ENCODE assay signal across 9 mouse cellular contexts in genomic region chr11:111818124-111818523, GRCm38 (mm10).
DNase-seq lines count a peak whose midpoint lies in the region; ATAC-seq and TF ChIP-seq lines count a peak whose summit lies in the region.
"Had no signal": no experiment of that assay in that cellular context is flagged by ENCODE, and none has a peak within 500 bp of the region (broad histone marks: within the 10 kb centered on the region; RNA-seq: fewer than 3 reads in every experiment).

No protein-coding gene starts in this region.

- peak; percentile 78 for DNase-seq in MEL (ENCODE audit: low read depth, low spot score)
- peak; percentile 41 for DNase-seq in embryonic facial prominence, embryonic 14.5 days (ENCODE audit: low spot score)
- DNase-seq in left cerebral cortex, adult 9 months (ENCODE audit: low spot score in 2 of 2): peak; percentile 27 to 66
- peak; percentile 30 for DNase-seq in retina, postnatal 1 day
- no peak for DNase-seq in gastrocnemius, adult 18-20 months (ENCODE audit: low spot score)
- DNase-seq in liver, embryonic 11.5 days (ENCODE audit: low spot score): no peak

- H3K9ac ChIP-seq in MEL (ENCODE audit: control insufficient read depth, low read depth, low read length, poor library complexity, severe bottlenecking): peak overlapping the region; percentile 11
- no peak overlapping the region for H3K9ac ChIP-seq in embryonic facial prominence, embryonic 14.5 days (ENCODE audit: low read depth, low read length)
- H3K9ac ChIP-seq in heart, embryonic 16.5 days (ENCODE audit: low read length): no peak overlapping the region
- no peak overlapping the region for H3K9ac ChIP-seq in intestine, postnatal 0 days (ENCODE audit: low read depth, low read length)
- no peak overlapping the region for H3K9ac ChIP-seq in liver, embryonic 11.5 days (ENCODE audit: low read depth, low read length)

- peak overlapping the region; percentile 24; the same call in 1 of the 2 replicates for H3K4me2 ChIP-seq in embryonic facial prominence, embryonic 14.5 days (ENCODE audit: low read depth, low read length)
- peak overlapping the region; percentile 44 for H3K4me2 ChIP-seq in heart, embryonic 16.5 days (ENCODE audit: low read depth, low read length)
- no peak overlapping the region for H3K4me2 ChIP-seq in intestine, postnatal 0 days (replicated peaks; ENCODE audit: low read depth)
- H3K4me2 ChIP-seq in liver, embryonic 11.5 days: no peak overlapping the region

- H3K4me3 ChIP-seq in MEL (ENCODE audit: control insufficient read depth in 1 of 2, insufficient read depth in 1 of 2, low read depth in 2 of 2, low read length in 2 of 2): peak overlapping the region; percentile 24 to 38
- no peak overlapping the region for H3K4me3 ChIP-seq in embryonic facial prominence, embryonic 14.5 days (ENCODE audit: low read depth, low read length)
- no peak overlapping the region for H3K4me3 ChIP-seq in heart, embryonic 16.5 days (ENCODE audit: low read length)
- H3K4me3 ChIP-seq in intestine, postnatal 0 days (ENCODE audit: low read depth, low read length): no peak overlapping the region
- H3K4me3 ChIP-seq in liver, embryonic 11.5 days (ENCODE audit: low read depth, low read length): no peak overlapping the region

- H3K4me1 ChIP-seq in MEL (ENCODE audit: control insufficient read depth in 1 of 2, insufficient read depth in 2 of 2, low read length in 2 of 2): peaks cover 14 to 17% of the 10 kb centered on the region in 2 experiments
- peaks cover 5% of the 10 kb centered on the region for H3K4me1 ChIP-seq in embryonic facial prominence, embryonic 14.5 days (ENCODE audit: control insufficient read depth, insufficient read depth, low read length)
- no peaks in the 10 kb centered on the region for H3K4me1 ChIP-seq in heart, embryonic 16.5 days (ENCODE audit: control insufficient read depth, insufficient read depth, low read length)
- H3K4me1 ChIP-seq in intestine, postnatal 0 days (replicated peaks; ENCODE audit: control insufficient read depth, insufficient read depth, low read length): no peaks in the 10 kb centered on the region
- H3K4me1 ChIP-seq in liver, embryonic 11.5 days (replicated peaks; ENCODE audit: control insufficient read depth, insufficient read depth, low read length): no peaks in the 10 kb centered on the region

- TF ChIP-seq EP300 in MEL (IDR thresholded peaks at IDR 0.05; ENCODE audit: low read depth in 1 of 2, low read length in 2 of 2): peak in 1 of 2 experiments; percentile 46; a peak in 2 of 4 replicates

- TF ChIP-seq CTCF in MEL (IDR thresholded peaks at IDR 0.05 in 2 of 3, conservative IDR thresholded peaks at IDR 0.05 in 1 of 3; ENCODE audit: control insufficient read depth in 1 of 3, insufficient read depth in 1 of 3, low read depth in 2 of 3, low read length in 3 of 3, poor library complexity in 1 of 3, severe bottlenecking in 1 of 3): no peak
- no peak for TF ChIP-seq CTCF in intestine, postnatal 0 days (IDR thresholded peaks at IDR 0.05; ENCODE audit: low read depth)

- H3K9me3 ChIP-seq in MEL (replicated peaks; ENCODE audit: insufficient read depth, low read length): no peaks in the 10 kb centered on the region
- no peaks in the 10 kb centered on the region for H3K9me3 ChIP-seq in embryonic facial prominence, embryonic 14.5 days (ENCODE audit: control insufficient read depth, low read length)
- H3K9me3 ChIP-seq in heart, embryonic 16.5 days (replicated peaks; ENCODE audit: control insufficient read depth, low read length): no peaks in the 10 kb centered on the region
- no peaks in the 10 kb centered on the region for H3K9me3 ChIP-seq in intestine, postnatal 0 days (ENCODE audit: control insufficient read depth)
- H3K9me3 ChIP-seq in liver, embryonic 11.5 days (ENCODE audit: control insufficient read depth, low read length): no peaks in the 10 kb centered on the region

- WGBS in embryonic facial prominence, embryonic 14.5 days: 4% methylated on average over 10 of the region's 10 CpGs
- WGBS in heart, embryonic 16.5 days: 8% methylated on average over 10 of the region's 10 CpGs
- WGBS in intestine, postnatal 0 days: 28% methylated on average over 10 of the region's 10 CpGs
- 6% methylated on average over 10 of the region's 10 CpGs for WGBS in liver, embryonic 11.5 days

- ATAC-seq in embryonic facial prominence, embryonic 14.5 days (ENCODE audit: low read depth): no peak
- peak; percentile 41; the same call in 1 of the 2 replicates for ATAC-seq in heart, embryonic 16.5 days (replicated peaks; ENCODE audit: extremely low read depth, insufficient read depth, low FRiP score)
- no peak for ATAC-seq in intestine, postnatal 0 days
- ATAC-seq in liver, embryonic 11.5 days (replicated peaks; ENCODE audit: low FRiP score): no peak

- no peaks in the 10 kb centered on the region for H3K79me2 ChIP-seq in MEL (ENCODE audit: control insufficient read depth, insufficient read depth, low read length, poor library complexity)

- peaks cover 0 to 24% of the 10 kb centered on the region in 2 experiments; a peak in 2 of 4 replicates for H3K36me3 ChIP-seq in MEL (ENCODE audit: control insufficient read depth in 1 of 2, insufficient read depth in 2 of 2, low read length in 2 of 2)
- no peaks in the 10 kb centered on the region for H3K36me3 ChIP-seq in embryonic facial prominence, embryonic 14.5 days (ENCODE audit: control insufficient read depth, insufficient read depth, low read length)
- no peaks in the 10 kb centered on the region for H3K36me3 ChIP-seq in heart, embryonic 16.5 days (ENCODE audit: control insufficient read depth, insufficient read depth)
- H3K36me3 ChIP-seq in intestine, postnatal 0 days (ENCODE audit: control insufficient read depth, insufficient read depth): no peaks in the 10 kb centered on the region
- H3K36me3 ChIP-seq in liver, embryonic 11.5 days (ENCODE audit: control insufficient read depth, insufficient read depth, low read length): no peaks in the 10 kb centered on the region

- TF ChIP-seq RAD21 in MEL (IDR thresholded peaks at IDR 0.05; ENCODE audit: low read depth, low read length): no peak

- TF ChIP-seq POLR2A in MEL (IDR thresholded peaks at IDR 0.05; ENCODE audit: control insufficient read depth in 1 of 2, insufficient read depth in 1 of 2, low read depth in 1 of 2, low read length in 2 of 2, poor library complexity in 1 of 2): no peak

- peak overlapping the region; percentile 13 for H3K27ac ChIP-seq in MEL (ENCODE audit: control insufficient read depth, low read depth, low read length)
- H3K27ac ChIP-seq in embryonic facial prominence, embryonic 14.5 days (replicated peaks; ENCODE audit: low read depth, low read length): no peak overlapping the region
- no peak overlapping the region for H3K27ac ChIP-seq in heart, embryonic 16.5 days (ENCODE audit: low read length)
- no peak overlapping the region for H3K27ac ChIP-seq in intestine, postnatal 0 days (ENCODE audit: low read depth, low read length)
- no peak overlapping the region for H3K27ac ChIP-seq in liver, embryonic 11.5 days (ENCODE audit: low read depth, low read length)
- H3K27ac ChIP-seq: macrophage had no signal

- H3K27me3 ChIP-seq in MEL (ENCODE audit: control insufficient read depth in 1 of 2, insufficient read depth in 2 of 2, low read length in 2 of 2): no peaks in the 10 kb centered on the region
- H3K27me3 ChIP-seq in embryonic facial prominence, embryonic 14.5 days (replicated peaks; ENCODE audit: control insufficient read depth, insufficient read depth, low read length): no peaks in the 10 kb centered on the region
- H3K27me3 ChIP-seq in heart, embryonic 16.5 days (ENCODE audit: control insufficient read depth, insufficient read depth, low read length): no peaks in the 10 kb centered on the region
- no peaks in the 10 kb centered on the region for H3K27me3 ChIP-seq in intestine, postnatal 0 days (replicated peaks; ENCODE audit: control insufficient read depth, insufficient read depth, low read length)
- H3K27me3 ChIP-seq in liver, embryonic 11.5 days (replicated peaks; ENCODE audit: control insufficient read depth, insufficient read depth, low read length): no peaks in the 10 kb centered on the region

TF ChIP-seq in MEL, 35 proteins besides CTCF, POLR2A, EP300 and RAD21:
- TF ChIP-seq MYB (IDR thresholded peaks at IDR 0.05; ENCODE audit: low read depth, low read length) (no peak), MAX (IDR thresholded peaks at IDR 0.05; ENCODE audit: low read length) (no peak), CHD1 (IDR thresholded peaks at IDR 0.05; ENCODE audit: low read depth, low read length) (no peak), BHLHE40 (IDR thresholded peaks at IDR 0.05; ENCODE audit: borderline replicate concordance, low read depth, low read length) (no peak), GATA1 (IDR thresholded peaks at IDR 0.05; ENCODE audit: low read depth, low read length) (peak; percentile 48; the same call in 1 of the 2 replicates), SMC3 (IDR thresholded peaks at IDR 0.05; ENCODE audit: low read depth, low read length) (no peak), USF2 (IDR thresholded peaks at IDR 0.05; ENCODE audit: borderline replicate concordance in 1 of 2, insufficient read depth in 1 of 2, low read depth in 1 of 2, low read length in 2 of 2) (no peak), MEF2A (IDR thresholded peaks at IDR 0.05; ENCODE audit: extremely low read depth, insufficient replicate concordance, low read depth, low read length, poor library complexity, severe bottlenecking) (no peak), USF1 (IDR thresholded peaks at IDR 0.05; ENCODE audit: low read depth, low read length) (no peak), SIN3A (IDR thresholded peaks at IDR 0.05; ENCODE audit: low read length) (0 out of 2 replicates have a peak, but pooled peaks have one; percentile 25), KAT2A (conservative IDR thresholded peaks at IDR 0.05; ENCODE audit: low read depth, low read length) (no peak), MAZ (IDR thresholded peaks at IDR 0.05; ENCODE audit: low read depth, low read length) (no peak), E2F4 (IDR thresholded peaks at IDR 0.05; ENCODE audit: borderline replicate concordance, low read depth, low read length) (no peak)

Comparison
In these comparisons a context has a peak if more than half of its experiments do, and no peak if none do; other contexts are left out.
1. DNase-seq: peak in MEL (single experiment), embryonic facial prominence, embryonic 14.5 days (single experiment), left cerebral cortex, adult 9 months (2 of 2) and retina, postnatal 1 day (single experiment); none in gastrocnemius, adult 18-20 months (single experiment) and liver, embryonic 11.5 days (single experiment).
2. H3K4me3 ChIP-seq: peak in MEL (2 of 2); none in embryonic facial prominence, embryonic 14.5 days (single experiment), heart, embryonic 16.5 days (single experiment), intestine, postnatal 0 days (single experiment) and liver, embryonic 11.5 days (single experiment).
3. H3K4me2 ChIP-seq: peak in embryonic facial prominence, embryonic 14.5 days (single experiment) and heart, embryonic 16.5 days (single experiment); none in intestine, postnatal 0 days (single experiment) and liver, embryonic 11.5 days (single experiment).